In the genomic region with DNA sequence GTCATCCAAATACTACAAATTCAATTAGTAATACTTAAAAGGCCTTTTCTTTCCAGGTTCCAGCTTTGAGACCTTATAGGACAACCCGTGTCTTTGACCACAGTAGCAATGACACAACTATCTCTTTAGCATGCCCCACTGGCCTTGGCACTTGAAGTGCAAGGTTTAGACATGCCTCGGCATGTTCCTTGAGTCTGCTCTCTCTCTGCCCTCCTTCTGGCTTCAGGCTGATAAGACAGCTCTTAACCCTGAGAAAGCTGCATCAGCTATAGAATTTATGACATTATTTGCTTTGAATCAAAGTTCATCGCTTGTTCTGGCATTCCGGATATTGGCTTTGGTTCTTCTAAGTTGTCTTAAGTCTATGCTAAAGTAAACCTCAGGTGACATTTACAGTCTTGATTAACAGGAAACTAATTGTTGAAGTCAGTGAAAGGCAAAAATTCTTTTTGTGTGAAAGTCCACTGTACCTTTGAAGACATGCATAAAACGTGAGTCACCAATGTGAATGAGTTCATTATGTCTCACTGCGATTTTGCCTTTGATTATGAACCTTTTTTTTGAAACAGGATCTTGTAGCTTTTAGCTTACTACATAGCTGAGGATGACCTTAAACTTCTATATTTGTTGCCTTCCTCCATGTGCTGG, we compare ENCODE assay signal across 27 mouse cellular contexts. TPM values are rescaled to one million over a fixed set of nuclear protein-coding genes. Genes with fewer than 3 reads are reported as not detected.
DNase-seq lines count a peak whose midpoint lies in the region; TF ChIP-seq lines count a peak whose summit lies in the region.
"Had no signal": no experiment of that assay in that cellular context is flagged by ENCODE, and none has a peak within 500 bp of the region (broad histone marks: within the 10 kb centered on the region; RNA-seq: fewer than 3 reads in every experiment).

No protein-coding gene starts in this region.

- intact Hi-C loops in left cerebral cortex, adult 2 months (cut with DNase I): no loop called here

- H3K4me2 ChIP-seq in myocyte (ENCODE audit: low read depth): peak overlapping the region; percentile 74
- H3K4me2 ChIP-seq: embryonic facial prominence, embryonic 12.5 days; heart, embryonic 12.5 days; hindbrain, embryonic 12.5 days; kidney, embryonic 15.5 days; limb, embryonic 13.5 days; liver, embryonic 13.5 days; lung, embryonic 15.5 days; neural tube, embryonic 12.5 days had no signal

- no peak overlapping the region for H3K4me3 ChIP-seq in embryonic fibroblast, embryonic 13.5 days (ENCODE audit: insufficient read depth, low read length)
- no peak overlapping the region for H3K4me3 ChIP-seq in myocyte
- H3K4me3 ChIP-seq in left cerebral cortex, adult 2 months: no peak overlapping the region
- H3K4me3 ChIP-seq: embryonic facial prominence, embryonic 12.5 days; heart, embryonic 12.5 days; hindbrain, embryonic 12.5 days; kidney, embryonic 15.5 days; limb, embryonic 13.5 days; liver, embryonic 13.5 days; lung, embryonic 15.5 days; midbrain, embryonic 10.5 days; neural tube, embryonic 12.5 days had no signal

- H3K36me3 ChIP-seq in myocyte (ENCODE audit: control insufficient read depth, insufficient read depth): no peaks in the 10 kb centered on the region
- H3K36me3 ChIP-seq: embryonic facial prominence, embryonic 12.5 days; heart, embryonic 12.5 days; hindbrain, embryonic 12.5 days; kidney, embryonic 15.5 days; limb, embryonic 13.5 days; liver, embryonic 13.5 days; lung, embryonic 15.5 days; midbrain, embryonic 10.5 days; neural tube, embryonic 12.5 days had no signal

- no peak overlapping the region for H3ac ChIP-seq in myocyte (ENCODE audit: control insufficient read depth, insufficient read length)

- H3K79me2 ChIP-seq in myocyte (ENCODE audit: control insufficient read depth, insufficient read depth): no peaks in the 10 kb centered on the region

- peak overlapping the region; percentile 94 for H3K27ac ChIP-seq in embryonic fibroblast, embryonic 13.5 days (ENCODE audit: insufficient read depth, low read length)
- no peak overlapping the region for H3K27ac ChIP-seq in left cerebral cortex, adult 2 months
- H3K27ac ChIP-seq: embryonic facial prominence, embryonic 12.5 days; hindbrain, embryonic 12.5 days; kidney, embryonic 15.5 days; limb, embryonic 13.5 days; liver, embryonic 13.5 days; lung, embryonic 15.5 days; macrophage; midbrain, embryonic 10.5 days; neural tube, embryonic 12.5 days had no signal

- H3K4me1 ChIP-seq in embryonic fibroblast, embryonic 13.5 days (ENCODE audit: control insufficient read depth, insufficient read depth, low read length): peaks cover 4% of the 10 kb centered on the region; the same call in 1 of the 2 replicates
- H3K4me1 ChIP-seq: embryonic facial prominence, embryonic 12.5 days; hindbrain, embryonic 12.5 days; kidney, embryonic 15.5 days; limb, embryonic 13.5 days; liver, embryonic 13.5 days; lung, embryonic 15.5 days; midbrain, embryonic 10.5 days; neural tube, embryonic 12.5 days had no signal

- H3K27me3 ChIP-seq in myocyte (ENCODE audit: control insufficient read depth, insufficient read depth, insufficient read length): no peaks in the 10 kb centered on the region
- H3K27me3 ChIP-seq: embryonic facial prominence, embryonic 12.5 days; heart, embryonic 12.5 days; hindbrain, embryonic 12.5 days; kidney, embryonic 15.5 days; limb, embryonic 13.5 days; liver, embryonic 13.5 days; lung, embryonic 15.5 days; neural tube, embryonic 12.5 days; Patski had no signal

- DNase-seq in 416B (ENCODE audit: low read depth) (peak; percentile 64), ES-CJ7 (ENCODE audit: low read depth, low spot score) (peak; percentile 27)
- no peak for DNase-seq in left cerebral cortex, adult 2 months (ENCODE audit: extremely low spot score in 1 of 2, low spot score in 2 of 2)
- DNase-seq in right cerebral cortex, postnatal 10 days (ENCODE audit: low spot score in 2 of 2): no peak
- no peak for DNase-seq in layer of hippocampus, adult 9-10 months (ENCODE audit: low spot score)
- DNase-seq in frontal cortex, adult 2 months (ENCODE audit: extremely low spot score in 1 of 2, low spot score in 1 of 2): no peak
- DNase-seq: cerebellum, adult 2 months; cerebellum, postnatal 36 days; gastrocnemius, postnatal 36 days; heart, postnatal 14 days; liver, embryonic 13.5 days; thymus, postnatal 4 days had no signal

- TF ChIP-seq POLR2A in embryonic fibroblast, embryonic 13.5 days (IDR thresholded peaks at IDR 0.05; ENCODE audit: low read depth, low read length): no peak
- no peak for TF ChIP-seq POLR2A in myocyte (IDR thresholded peaks at IDR 0.05; ENCODE audit: insufficient read length, low read depth)

- TF ChIP-seq CTCF in embryonic fibroblast, embryonic 13.5 days (IDR thresholded peaks at IDR 0.05; ENCODE audit: borderline replicate concordance, insufficient read depth, low read length): no peak
- TF ChIP-seq CTCF in left cerebral cortex, adult 2 months (IDR thresholded peaks at IDR 0.05): no peak

TF ChIP-seq in myocyte, 11 proteins besides CTCF, POLR2A, EP300 and RAD21:
- TF ChIP-seq USF1 (IDR thresholded peaks at IDR 0.05; ENCODE audit: low read depth) (no peak), E2F4 (IDR thresholded peaks at IDR 0.05; ENCODE audit: insufficient read depth) (no peak), MYOD1 (IDR thresholded peaks at IDR 0.05; ENCODE audit: control insufficient read depth in 1 of 3, insufficient read length in 2 of 3, low read depth in 2 of 3) (no peak), MAX (IDR thresholded peaks at IDR 0.05; ENCODE audit: low read depth) (no peak), TCF12 (IDR thresholded peaks at IDR 0.05; ENCODE audit: insufficient read depth, poor library complexity, severe bottlenecking) (no peak), POLR2AphosphoS2 (IDR thresholded peaks at IDR 0.05; ENCODE audit: insufficient read length, low read depth) (no peak), CEBPB (IDR thresholded peaks at IDR 0.05; ENCODE audit: insufficient read depth, poor library complexity, severe bottlenecking) (no peak), SRF (IDR thresholded peaks at IDR 0.05; ENCODE audit: control insufficient read depth, insufficient read length, low read depth) (no peak), REST (IDR thresholded peaks at IDR 0.05; ENCODE audit: insufficient read depth, insufficient read length) (no peak), TCF3 (IDR thresholded peaks at IDR 0.05; ENCODE audit: insufficient read length, low read depth) (no peak), MYOG (IDR thresholded peaks at IDR 0.05; ENCODE audit: control insufficient read depth in 1 of 3, insufficient read depth in 1 of 3, insufficient read length in 2 of 3, low read depth in 2 of 3) (no peak)
TF ChIP-seq in myocyte: peak in this region for 0.

RNA-seq across cellular contexts. Expression of a gene that starts 29.3 kb away (rescaled TPM):
- polyA plus RNA-seq in embryonic fibroblast, embryonic 13.5 days (2011; ENCODE audit: insufficient read length, low read depth, missing spikeins): 1.1 and 2.5 TPM in 2 replicates
- 21.9 TPM for polyA plus RNA-seq in myocyte (2012; fragmentation: generic; extraction: Trizol)
- under 1 TPM in 1 of 2 experiments, not detected in 1; 0.96 TPM for total RNA-seq in left cerebral cortex, adult 2 months (2021)
- polyA plus RNA-seq in frontal cortex, adult 2 months (2012; rRNA removed): 0.18 and 0.48 TPM in 2 replicates
- total RNA-seq: gastrocnemius, postnatal 36 days; heart, postnatal 14 days had no signal
- polyA plus RNA-seq: forebrain, embryonic 16.5 days; hindbrain, embryonic 12.5 days; kidney, embryonic 15.5 days; liver, embryonic 13.5 days; macrophage; midbrain, embryonic 10.5 days had no signal

RNA-seq across cellular contexts. Expression of a gene that starts 35.7 kb away (rescaled TPM):
- 15.9 and 31.8 TPM in 2 replicates for polyA plus RNA-seq in embryonic fibroblast, embryonic 13.5 days (2011; ENCODE audit: insufficient read length, low read depth, missing spikeins)
- polyA plus RNA-seq in myocyte (2012; fragmentation: generic; extraction: Trizol): 1.6 TPM
- total RNA-seq in left cerebral cortex, adult 2 months (2021): not detected
- polyA plus RNA-seq in frontal cortex, adult 2 months (2012; rRNA removed): not detected in 2 replicates
- total RNA-seq: gastrocnemius, postnatal 36 days; layer of hippocampus, adult 18-20 months; left cerebral cortex, adult 18-20 months had no signal
- polyA plus RNA-seq: cerebellum, adult 2 months; embryonic facial prominence, embryonic 12.5 days; forebrain, embryonic 16.5 days; hindbrain, embryonic 12.5 days; kidney, embryonic 15.5 days; limb, embryonic 13.5 days; macrophage; midbrain, embryonic 10.5 days; neural tube, embryonic 12.5 days had no signal

Comparison
In these comparisons a context has a peak if more than half of its experiments do, and no peak if none do; other contexts are left out.
1. DNase-seq: peak in 416B (single experiment) and ES-CJ7 (single experiment); none in left cerebral cortex, adult 2 months (0 of 2), right cerebral cortex, postnatal 10 days (0 of 2), layer of hippocampus, adult 9-10 months (single experiment) and frontal cortex, adult 2 months (0 of 2).